Mouse (Mus musculus) neural tube, embryonic 14.5 days (tissue): ENCODE measurements around the gene Slc34a3. TPM values are rescaled to one million over a fixed set of nuclear protein-coding genes. Genes with fewer than 3 reads are reported as not detected.

ENCODE experiments used
- ATAC-seq: fragments of 200-750 bp; cut with Nextera tagmentation; 2 replicates; pipeline ENCODE4 v1.8.0; 2017; ENCODE audit warnings: low read depth, mild to moderate bottlenecking, moderate TSS enrichment, moderate library complexity
- H3K27ac ChIP-seq: fragments of 300-500 bp; sonication (generic); 2 replicates; pipeline ENCODE4 v1.5.1; 2014; ENCODE audit warnings: low read depth, mild to moderate bottlenecking, control low read depth, low read length, moderate library complexity, mixed read lengths
- H3K27me3 ChIP-seq: fragments of 300-500 bp; sonication (generic); 2 replicates; pipeline ENCODE4 v1.6.1; 2014; ENCODE audit warnings: low read length; ENCODE audit not compliant: control insufficient read depth, insufficient read depth
- H3K36me3 ChIP-seq: fragments of 300-500 bp; sonication (generic); 2 replicates; pipeline ENCODE4 v1.6.1; 2014; ENCODE audit warnings: low read length, mixed read lengths; ENCODE audit not compliant: control insufficient read depth, insufficient read depth
- H3K4me1 ChIP-seq: fragments of 300-500 bp; sonication (generic); 2 replicates; pipeline ENCODE4 v1.6.1; 2014; ENCODE audit warnings: low read length; ENCODE audit not compliant: control insufficient read depth, insufficient read depth
- H3K4me2 ChIP-seq: fragments of 300-500 bp; sonication (generic); 2 replicates; pipeline ENCODE4 v1.6.1; 2014; ENCODE audit warnings: mild to moderate bottlenecking, low read depth, low read length, control low read depth
- H3K4me3 ChIP-seq: fragments of 300-500 bp; sonication (generic); 2 replicates; pipeline ENCODE4 v1.5.1; 2014; ENCODE audit warnings: low read depth, low read length, control low read depth, mixed read lengths
- H3K9ac ChIP-seq: fragments of 300-500 bp; sonication (generic); replicated peaks from 2 replicates; pipeline ENCODE4 v1.6.1; 2014; ENCODE audit warnings: low read depth, mild to moderate bottlenecking, control low read depth, low read length, mixed read lengths
- H3K9me3 ChIP-seq: fragments of 300-500 bp; sonication (generic); 2 replicates; pipeline ENCODE4 v1.6.1; 2016; ENCODE audit warnings: low read length; ENCODE audit not compliant: control insufficient read depth
- WGBS: fragments of 180-500 bp; shearing (Covaris S2); extraction: QIAGEN DNeasy Blood & Tissue Kit; methylation state at CpG from one replicate; pipeline ENCODE4 v1.1.7; 2014; 5-methylcytosine and 5-hydroxymethylcytosine counted together
- polyA plus RNA-seq: library from polyadenylated mRNA; unstranded; fragments of >200 nt; fragmentation: Nextera tagmentation; extraction: Ambion mirVana; gene quantifications from 2 replicates; pipeline ENCODE4 v1.2.1, GENCODE M21; 2014

The Slc34a3 gene
- not detected in 2 replicates for polyA plus RNA-seq

- Histone ChIP-seq H3K4me2 (no peak within 1 kb of the TSS), H3K9me3 (no peaks in the 10 kb centered on the region), H3K4me3 (no peak within 1 kb of the TSS), H3K27me3 (no peaks in the 10 kb centered on the region), H3K4me1 (no peaks in the 10 kb centered on the region), H3K27ac (no peak within 1 kb of the TSS), H3K36me3 (no peaks in the 10 kb centered on the region), H3K9ac (no peak within 1 kb of the TSS)
- 87% methylated on average over 3 of the region's 3 CpGs for WGBS
- ATAC-seq = no peak
Measured at GRCm38 (mm10) chr2:25234050-25234449, at the start of gene Slc34a3. Gene Slc34a3, minus strand, starts transcription at chr2:25234364.

- Histone ChIP-seq H3K9ac (no peak overlapping the region), H3K4me3 (no peak overlapping the region), H3K4me2 (no peak overlapping the region), H3K27me3 (no peaks in the 10 kb centered on the region), H3K27ac (no peak overlapping the region), H3K36me3 (peaks cover 71% of the 10 kb centered on the region), H3K4me1 (no peaks in the 10 kb centered on the region), H3K9me3 (no peaks in the 10 kb centered on the region)
- WGBS = 69% methylated on average over 13 of the region's 13 CpGs
- peak; percentile 50; the same call in 1 of the 2 replicates for ATAC-seq
Measured at GRCm38 (mm10) chr2:25278928-25279882, 45.0 kb upstream of the Slc34a3 start.

- Histone ChIP-seq H3K4me3 (peak overlapping the region; percentile 86), H3K9me3 (no peaks in the 10 kb centered on the region), H3K9ac (peak overlapping the region; percentile 76), H3K27ac (no peak overlapping the region; the same call in 1 of the 2 replicates), H3K4me1 (peaks cover 22% of the 10 kb centered on the region), H3K36me3 (peaks cover 45% of the 10 kb centered on the region), H3K4me2 (peak overlapping the region; percentile 95), H3K27me3 (no peaks in the 10 kb centered on the region)
- 45% methylated on average over 16 of the region's 16 CpGs for WGBS
- 0 out of 2 replicates have a peak, but pooled peaks have one; percentile 1 for ATAC-seq
Measured at GRCm38 (mm10) chr2:25273010-25273409, 38.8 kb upstream of the Slc34a3 start.

GRCm38 (mm10) chr2:25272515-25272914, 38.4 kb upstream of the Slc34a3 start:
- 0% methylated on average over 27 of the region's 29 CpGs for WGBS
- peaks cover 27% of the 10 kb centered on the region for H3K4me1 ChIP-seq
- no peaks in the 10 kb centered on the region for H3K9me3 ChIP-seq
- peak overlapping the region; percentile 86 for H3K4me3 ChIP-seq
- H3K9ac ChIP-seq = peak overlapping the region; percentile 76
- no peaks in the 10 kb centered on the region for H3K27me3 ChIP-seq
- H3K36me3 ChIP-seq = peaks cover 42% of the 10 kb centered on the region
- peak; percentile 54 for ATAC-seq
- peak overlapping the region; percentile 95 for H3K4me2 ChIP-seq
- H3K27ac ChIP-seq = peak overlapping the region; percentile 64

GRCm38 (mm10) chr2:25271827-25272511, 37.8 kb upstream of the Slc34a3 start, which contains the start of the genes Ssna1 and Anapc2:
Gene Ssna1, minus strand, starts transcription at chr2:25272438.
Gene Anapc2, plus strand, starts transcription at chr2:25272478.
- peak; percentile 95 for ATAC-seq
- H3K4me2 ChIP-seq = peak within 1 kb of the TSS; percentile 95
- peak within 1 kb of the TSS; percentile 82 for H3K27ac ChIP-seq
- peaks cover 32% of the 10 kb centered on the region for H3K4me1 ChIP-seq
- H3K27me3 ChIP-seq = no peaks in the 10 kb centered on the region
- peaks cover 36% of the 10 kb centered on the region for H3K36me3 ChIP-seq
- H3K4me3 ChIP-seq = peak within 1 kb of the TSS; percentile 86
- H3K9ac ChIP-seq = peak within 1 kb of the TSS; percentile 76
- no peaks in the 10 kb centered on the region for H3K9me3 ChIP-seq
- under 1% methylated on average over 53 of the region's 55 CpGs for WGBS

DNA sequence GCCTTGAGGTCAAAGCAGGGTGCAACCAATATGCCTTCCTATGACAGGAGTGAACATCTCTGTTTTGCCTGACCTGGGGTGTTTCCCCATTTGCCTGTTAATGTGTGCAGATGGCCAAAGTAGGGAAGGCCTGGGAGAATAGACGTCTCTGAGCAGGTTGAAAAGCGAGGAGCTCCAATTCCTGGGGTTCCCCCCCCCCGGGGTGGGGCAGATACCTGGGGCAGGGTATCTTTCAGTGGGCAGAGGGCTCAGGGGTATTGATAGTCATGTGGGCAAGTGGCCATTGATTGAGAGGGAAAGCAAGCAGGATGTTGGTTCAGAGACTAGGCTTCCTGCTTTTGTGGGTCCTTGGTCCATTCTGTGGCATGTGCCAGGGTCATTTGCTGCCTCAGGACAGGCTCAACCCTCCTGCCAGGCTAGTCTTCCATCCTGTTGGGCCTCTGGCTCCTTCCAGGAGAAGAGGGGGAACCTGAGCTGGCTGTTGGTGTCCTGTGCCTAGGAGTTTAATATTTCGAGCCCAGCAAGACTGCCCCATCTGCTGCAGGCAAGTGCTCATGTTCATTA, 33.7 kb upstream of the Slc34a3 start:
- ATAC-seq = no peak
- H3K9me3 ChIP-seq = no peaks in the 10 kb centered on the region
- peak overlapping the region; percentile 11; the same call in 1 of the 2 replicates for H3K4me2 ChIP-seq
- no peaks in the 10 kb centered on the region for H3K27me3 ChIP-seq
- H3K4me3 ChIP-seq = no peak overlapping the region
- 73% methylated on average over 4 of the region's 4 CpGs for WGBS
- H3K36me3 ChIP-seq = peaks cover 16% of the 10 kb centered on the region
- H3K4me1 ChIP-seq = peaks cover 60% of the 10 kb centered on the region
- no peak overlapping the region for H3K9ac ChIP-seq
- H3K27ac ChIP-seq = no peak overlapping the region

GRCm38 (mm10) chr2:25267241-25267640, 33.1 kb upstream of the Slc34a3 start:
- Histone ChIP-seq H3K27me3 (no peaks in the 10 kb centered on the region), H3K9me3 (no peaks in the 10 kb centered on the region), H3K4me1 (peaks cover 60% of the 10 kb centered on the region), H3K4me2 (peak overlapping the region; percentile 11; the same call in 1 of the 2 replicates), H3K4me3 (no peak overlapping the region), H3K27ac (peak overlapping the region; percentile 61; the same call in 1 of the 2 replicates), H3K9ac (no peak overlapping the region), H3K36me3 (peaks cover 16% of the 10 kb centered on the region)
- no peak for ATAC-seq

GRCm38 (mm10) chr2:25266720-25267119, 32.6 kb upstream of the Slc34a3 start:
- Histone ChIP-seq H3K27ac (peak overlapping the region; percentile 64), H3K4me3 (no peak overlapping the region), H3K9ac (peak overlapping the region; percentile 32; the same call in 1 of the 2 replicates), H3K27me3 (no peaks in the 10 kb centered on the region), H3K4me1 (peaks cover 60% of the 10 kb centered on the region), H3K36me3 (peaks cover 16% of the 10 kb centered on the region), H3K4me2 (peak overlapping the region; percentile 99; the same call in 1 of the 2 replicates), H3K9me3 (no peaks in the 10 kb centered on the region)
- ATAC-seq = no peak
- WGBS = 27% methylated on average over 2 of the region's 2 CpGs
